Mouse (Mus musculus): ENCODE measurements around the gene Tbc1d8. TPM values are rescaled to one million over a fixed set of nuclear protein-coding genes. Genes with fewer than 3 reads are reported as not detected.

Gene Tbc1d8
- polyA plus RNA-seq (2012): 0.93 and 1.1 TPM in 2 replicates

DNA sequence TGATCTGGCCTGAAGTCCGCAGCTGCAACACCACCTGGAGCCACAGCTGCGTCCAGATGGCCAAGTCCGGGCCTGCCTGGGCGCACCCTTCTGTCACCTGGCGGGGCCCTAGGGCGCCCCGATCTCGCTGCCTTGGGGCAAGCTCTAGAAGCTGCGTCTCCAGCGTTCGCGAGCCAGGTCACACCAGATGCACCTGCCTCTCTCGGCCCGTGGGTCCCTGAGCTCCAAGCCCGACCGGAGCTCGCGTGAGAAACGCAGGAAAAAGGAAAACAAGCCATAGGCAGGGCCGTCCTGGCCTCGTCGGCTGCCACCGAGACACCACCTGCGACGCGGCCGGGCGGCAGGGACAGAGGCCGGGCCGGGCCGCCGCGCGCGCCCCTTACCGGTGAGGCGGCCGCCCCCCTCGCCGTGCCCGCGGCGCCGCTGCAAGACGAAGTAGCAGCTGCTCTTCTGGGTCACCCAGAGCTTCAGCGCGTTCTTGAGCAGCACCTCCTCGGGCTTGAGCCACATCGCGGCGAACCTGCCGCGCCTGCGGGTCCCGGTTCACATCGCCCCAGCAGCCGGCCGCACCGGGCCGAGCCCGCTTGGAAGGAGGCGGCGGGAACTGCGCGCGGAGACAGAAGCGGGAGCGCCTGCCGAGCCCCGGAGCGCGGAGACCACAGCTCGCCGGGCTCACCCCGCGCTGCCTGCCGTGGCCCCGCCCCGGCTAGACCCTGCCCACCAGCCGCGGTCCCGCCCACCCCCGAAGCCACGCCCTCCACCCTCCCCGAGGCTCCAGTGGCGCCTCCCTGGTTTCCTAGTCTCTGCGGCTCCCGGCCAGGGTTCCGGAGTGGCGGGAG lies at the start of gene Tbc1d8:
Gene Tbc1d8, minus strand, starts transcription at position 699 of the 839 bp plus-strand sequence.
- no peak for TF ChIP-seq GATA1 (IDR thresholded peaks at IDR 0.05; ENCODE audit: low read length)

DNA sequence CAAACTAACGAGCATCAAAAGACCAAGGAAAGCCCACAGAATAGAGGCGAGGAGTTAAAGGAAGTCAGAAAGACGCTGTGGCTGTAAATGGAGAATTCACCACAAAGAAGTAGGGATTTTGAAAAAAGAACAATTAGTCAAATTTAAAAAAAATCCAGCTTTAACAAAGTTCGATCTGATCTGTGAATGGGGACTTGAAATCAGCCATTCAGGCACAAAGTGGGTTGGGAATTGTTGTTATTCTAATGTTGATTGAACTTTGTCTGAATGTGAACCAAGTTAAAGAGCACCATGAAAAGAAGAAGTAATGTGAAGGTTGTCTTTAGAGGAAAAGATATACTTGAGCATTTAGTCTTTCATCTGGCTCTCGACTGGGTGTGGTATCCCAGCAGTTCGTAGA lies 49.8 kb upstream of the Tbc1d8 start:
- no peak for TF ChIP-seq GATA1 (IDR thresholded peaks at IDR 0.05; ENCODE audit: low read length)

DNA sequence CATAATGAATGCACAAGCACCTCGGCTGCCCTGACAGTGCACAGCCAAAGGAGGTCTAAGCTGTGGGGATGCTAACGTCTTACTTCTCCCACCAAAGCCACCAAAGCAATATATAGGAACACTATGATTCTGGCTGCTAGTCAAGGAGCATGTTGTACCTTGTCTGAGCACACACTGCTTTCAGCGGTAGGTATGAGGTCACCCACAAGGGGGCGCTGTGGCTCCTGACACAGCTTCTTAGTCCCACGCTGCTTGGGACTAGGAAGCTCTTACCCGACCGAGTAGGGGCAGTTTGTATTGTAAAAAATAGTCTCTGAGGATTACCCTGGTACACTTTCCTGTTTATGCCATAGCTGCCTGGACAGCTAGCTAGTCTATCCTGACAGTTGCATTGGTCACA lies 48.9 kb upstream of the Tbc1d8 start:
- no peak for TF ChIP-seq GATA1 (IDR thresholded peaks at IDR 0.05; ENCODE audit: low read length)

DNA sequence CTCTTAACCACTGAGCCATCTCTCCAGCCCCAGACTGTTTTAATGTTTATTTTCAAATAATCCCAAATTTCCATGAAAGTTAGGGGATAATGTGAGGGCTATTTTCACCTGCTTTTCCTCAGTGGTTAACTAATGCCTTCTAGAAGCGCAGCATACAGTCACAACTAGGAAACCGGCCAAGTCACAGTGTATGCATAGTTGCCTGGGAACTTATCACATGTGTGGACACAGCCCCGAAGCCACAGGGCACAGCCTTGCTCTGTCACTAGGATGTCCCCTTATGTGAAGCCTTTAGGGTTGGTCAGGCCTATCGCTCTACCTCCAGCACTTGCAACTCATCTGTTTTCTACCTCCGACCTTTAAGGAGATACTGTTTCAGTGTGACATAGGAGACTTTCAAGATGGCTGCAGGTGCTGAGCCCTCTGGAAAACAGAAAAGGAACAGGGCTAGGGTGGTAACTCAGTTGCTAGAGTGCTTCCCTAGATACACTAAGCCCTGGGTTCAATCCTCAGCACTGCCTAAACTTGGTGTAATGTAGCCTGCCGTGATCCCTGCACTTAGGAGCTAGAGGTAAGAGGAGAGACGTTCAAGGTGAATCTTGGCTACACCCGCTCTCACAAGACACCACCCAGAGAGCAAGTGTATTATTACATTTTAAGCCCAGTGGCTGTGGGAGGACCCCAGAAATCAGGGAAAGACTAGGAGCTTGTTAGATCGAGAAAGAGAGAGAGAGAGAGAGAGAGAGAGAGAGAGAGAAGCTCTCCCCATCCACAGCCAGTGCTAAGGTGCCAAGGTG lies 48.0 kb upstream of the Tbc1d8 start:
- no peak for TF ChIP-seq GATA1 (IDR thresholded peaks at IDR 0.05; ENCODE audit: low read length)

DNA sequence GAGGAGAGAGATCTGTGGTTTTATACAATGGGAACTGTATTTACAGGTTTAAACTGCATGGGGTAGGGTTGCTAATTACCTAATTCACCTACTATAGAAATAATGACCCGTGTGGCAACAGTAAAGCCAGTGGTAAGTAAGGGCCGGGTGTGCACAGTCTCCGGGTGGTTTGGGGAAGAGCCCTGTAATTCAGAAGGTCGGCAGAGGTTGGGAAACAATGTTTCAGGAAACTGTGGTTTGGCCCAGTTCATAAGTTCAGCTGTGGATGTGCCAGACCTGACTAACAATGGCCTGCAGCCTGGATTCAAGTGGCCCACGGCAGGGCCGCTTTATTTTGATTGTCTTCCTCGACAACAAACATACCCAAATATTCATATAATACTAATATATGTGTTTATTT lies 47.2 kb upstream of the Tbc1d8 start:
- no peak for TF ChIP-seq GATA1 (IDR thresholded peaks at IDR 0.05; ENCODE audit: low read length)

DNA sequence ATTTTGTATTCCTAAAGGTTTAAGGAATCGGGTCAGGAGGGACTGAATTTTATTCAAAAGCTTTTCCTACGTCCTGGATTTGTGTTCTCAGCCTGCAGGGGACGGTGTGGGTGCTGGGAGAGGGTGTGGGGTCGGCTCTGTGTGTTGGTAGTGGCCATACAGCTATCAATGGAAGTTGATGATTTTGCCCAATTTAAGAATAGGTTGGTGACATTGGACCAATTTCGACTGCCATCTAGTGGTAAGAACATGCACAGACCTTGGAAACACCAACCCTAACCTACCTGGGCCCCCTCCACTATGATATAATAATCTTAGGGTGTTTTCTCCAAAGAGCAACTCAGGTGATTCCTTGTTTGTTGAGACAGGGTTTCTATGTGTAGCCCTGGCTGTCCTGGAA lies 44.0 kb upstream of the Tbc1d8 start:
- no peak for TF ChIP-seq GATA1 (IDR thresholded peaks at IDR 0.05; ENCODE audit: low read length)

DNA sequence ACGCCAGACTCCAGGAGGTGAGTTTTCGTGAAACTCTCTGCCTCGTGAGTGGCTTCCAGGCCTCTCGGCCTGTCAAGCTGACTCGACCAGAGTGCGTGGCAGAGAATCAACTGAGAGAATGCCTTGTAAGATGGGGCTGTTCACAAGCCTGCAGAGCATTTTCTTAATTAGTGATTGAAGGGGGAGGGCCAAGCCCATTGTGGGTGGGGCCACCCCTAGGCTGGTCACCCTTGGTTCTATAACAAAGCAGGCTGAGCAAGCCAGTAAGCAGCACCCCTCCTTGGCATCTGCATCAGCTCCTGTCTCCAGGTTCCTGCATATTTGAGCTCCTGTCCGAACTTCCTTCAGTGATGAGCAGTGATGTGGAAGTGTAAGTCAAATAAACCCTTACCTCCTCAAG lies 42.8 kb upstream of the Tbc1d8 start:
- no peak for TF ChIP-seq GATA1 (IDR thresholded peaks at IDR 0.05; ENCODE audit: low read length)

DNA sequence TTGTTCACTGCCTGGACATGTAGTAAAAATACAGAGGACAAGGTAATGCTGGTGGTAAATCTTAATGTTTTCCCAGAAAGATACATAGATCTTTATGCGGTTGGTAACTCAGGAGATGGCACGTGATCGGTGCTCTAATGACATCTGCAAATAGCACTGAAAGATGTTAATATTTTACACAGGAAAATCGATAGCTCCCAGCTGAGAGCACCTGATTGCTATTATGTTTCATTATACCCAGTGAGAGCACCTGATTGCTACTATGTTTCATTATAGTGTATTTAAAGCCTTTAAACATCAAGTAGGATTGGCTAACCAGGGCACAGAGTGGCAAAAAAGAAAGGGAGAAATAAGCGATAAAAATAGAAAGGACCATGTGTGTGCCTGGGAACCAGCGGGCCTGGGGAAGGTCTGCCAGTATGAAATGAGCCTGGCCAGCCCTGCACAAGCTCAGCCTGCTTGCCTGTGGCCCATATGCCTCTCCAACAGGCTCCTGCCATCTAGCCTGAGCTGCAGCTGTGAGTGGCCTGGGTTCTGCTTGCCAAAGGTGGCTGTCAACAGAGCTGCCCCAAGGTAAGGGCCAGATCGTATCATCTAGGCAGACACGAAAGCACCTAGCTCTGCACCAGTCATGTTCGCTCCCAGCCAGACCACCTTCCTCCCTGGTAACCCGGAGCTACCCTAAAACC lies 36.9 kb upstream of the Tbc1d8 start:
- TF ChIP-seq GATA1 (IDR thresholded peaks at IDR 0.05; ENCODE audit: low read length): no peak

DNA sequence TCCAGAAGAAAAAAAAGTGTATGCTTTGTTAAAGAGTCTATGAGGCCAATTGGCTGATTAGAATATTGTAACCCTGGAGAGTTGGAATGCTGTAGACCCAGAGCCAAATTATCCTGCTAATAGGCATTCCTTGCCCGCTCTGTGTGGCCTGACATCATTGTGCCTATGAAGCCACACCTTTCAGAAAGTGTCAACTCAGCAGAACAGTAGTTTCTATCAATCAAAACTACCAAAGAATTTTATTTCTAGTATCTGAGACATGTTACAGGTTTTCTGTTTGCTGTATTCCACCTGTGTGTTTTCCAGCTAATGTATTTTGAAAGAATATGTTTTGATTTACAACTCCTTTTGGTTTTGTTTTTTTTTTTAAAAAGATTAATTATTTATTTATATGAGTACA lies 33.6 kb upstream of the Tbc1d8 start:
- no peak for TF ChIP-seq GATA1 (IDR thresholded peaks at IDR 0.05; ENCODE audit: low read length)

DNA sequence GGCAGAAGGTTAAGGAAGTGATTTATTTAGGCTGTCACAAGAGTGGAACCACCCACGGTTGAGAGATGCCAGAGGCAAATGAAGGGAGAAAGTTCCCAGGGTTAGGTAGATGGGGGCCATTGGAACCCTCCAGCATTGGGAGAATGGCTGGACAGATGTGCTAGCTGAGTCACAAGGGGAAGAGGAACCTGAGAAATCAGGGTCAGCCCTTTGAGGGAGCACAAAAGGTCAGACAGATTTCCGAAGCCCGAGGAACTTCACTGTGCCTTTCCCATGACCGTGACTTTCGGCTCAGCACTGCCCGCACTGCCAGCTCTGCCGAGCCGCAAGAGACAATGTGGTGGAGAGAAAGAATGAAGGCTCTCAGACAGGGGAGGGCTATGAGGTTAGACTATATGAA lies 33.2 kb upstream of the Tbc1d8 start:
- no peak for TF ChIP-seq GATA1 (IDR thresholded peaks at IDR 0.05; ENCODE audit: low read length)

DNA sequence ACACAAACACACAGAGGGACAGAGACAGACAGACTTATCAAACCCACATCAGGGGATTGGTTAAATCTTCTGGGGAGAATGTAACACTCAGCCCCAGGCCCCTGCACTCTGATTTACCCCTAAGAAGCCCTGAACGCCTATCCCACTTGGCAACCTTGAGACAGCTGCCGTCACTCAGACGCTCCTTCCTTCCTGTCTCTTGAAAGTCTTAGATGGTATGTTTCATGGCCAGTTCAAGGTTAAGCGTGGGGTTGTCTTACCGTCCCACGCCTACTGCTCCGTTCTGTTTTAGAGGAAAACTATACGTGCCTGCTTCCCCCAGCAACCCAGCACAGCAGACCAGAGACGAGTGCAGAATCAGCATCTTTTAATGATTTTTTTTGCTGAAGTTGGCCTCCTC lies 27.0 kb upstream of the Tbc1d8 start:
- no peak for TF ChIP-seq GATA1 (IDR thresholded peaks at IDR 0.05; ENCODE audit: low read length)

DNA sequence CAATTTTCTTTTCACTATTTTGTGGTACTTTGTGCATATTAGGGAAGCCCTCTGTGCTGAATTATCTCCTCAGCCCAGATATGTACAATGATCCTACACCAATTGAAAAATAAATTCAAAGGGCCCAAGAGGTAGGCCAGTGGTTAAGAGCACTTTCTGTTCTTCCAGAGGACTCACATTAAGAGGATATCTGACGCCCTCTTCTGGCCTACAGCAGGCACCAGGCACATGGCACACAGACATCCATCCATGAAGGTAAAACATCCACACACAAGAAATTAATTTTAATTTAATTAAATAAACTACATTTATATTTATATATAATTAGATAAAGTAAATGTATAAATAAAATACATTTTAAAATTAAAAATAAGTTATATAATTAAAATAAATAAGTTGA lies 25.7 kb upstream of the Tbc1d8 start:
- TF ChIP-seq GATA1 (IDR thresholded peaks at IDR 0.05; ENCODE audit: low read length): no peak

DNA sequence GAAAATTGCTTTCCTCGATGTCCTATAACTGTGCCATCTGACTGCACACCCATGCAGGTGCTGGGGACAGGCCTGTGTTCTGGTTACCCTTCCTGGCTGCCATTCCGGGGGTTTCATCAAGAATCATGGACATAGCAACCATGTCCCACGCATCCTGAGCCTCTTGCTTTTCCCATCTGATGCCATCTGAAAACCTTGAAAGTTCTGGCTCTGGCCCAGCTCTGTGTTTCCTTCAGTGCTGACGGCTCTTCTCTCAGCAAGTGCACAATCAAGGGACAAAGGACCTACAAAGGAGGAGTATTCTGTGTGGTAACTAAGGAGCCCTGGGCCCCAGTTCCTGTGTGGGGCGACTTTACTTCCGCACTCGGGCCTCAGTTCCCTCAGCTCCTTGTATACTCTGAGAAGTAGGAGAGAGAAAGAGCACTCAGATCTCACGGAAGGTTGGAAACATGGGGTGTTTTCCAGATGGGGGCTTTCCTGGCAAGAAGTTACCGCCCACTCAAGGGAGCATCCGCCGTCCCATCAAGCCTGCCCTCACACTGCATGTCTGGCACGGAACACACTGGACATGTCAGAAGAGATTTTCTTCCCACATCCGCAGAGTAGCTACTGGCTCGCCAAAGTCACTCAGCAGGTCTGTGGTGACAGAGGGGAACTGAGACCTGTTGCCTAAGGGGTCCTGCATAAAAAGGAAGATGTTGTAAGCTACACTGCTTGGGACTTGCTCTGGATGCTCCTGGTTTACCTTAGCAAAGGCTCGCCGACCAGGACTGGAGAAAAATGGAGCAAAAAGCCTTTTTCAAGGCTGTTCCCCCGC lies 24.5 kb upstream of the Tbc1d8 start:
- no peak for TF ChIP-seq GATA1 (IDR thresholded peaks at IDR 0.05; ENCODE audit: low read length)

DNA sequence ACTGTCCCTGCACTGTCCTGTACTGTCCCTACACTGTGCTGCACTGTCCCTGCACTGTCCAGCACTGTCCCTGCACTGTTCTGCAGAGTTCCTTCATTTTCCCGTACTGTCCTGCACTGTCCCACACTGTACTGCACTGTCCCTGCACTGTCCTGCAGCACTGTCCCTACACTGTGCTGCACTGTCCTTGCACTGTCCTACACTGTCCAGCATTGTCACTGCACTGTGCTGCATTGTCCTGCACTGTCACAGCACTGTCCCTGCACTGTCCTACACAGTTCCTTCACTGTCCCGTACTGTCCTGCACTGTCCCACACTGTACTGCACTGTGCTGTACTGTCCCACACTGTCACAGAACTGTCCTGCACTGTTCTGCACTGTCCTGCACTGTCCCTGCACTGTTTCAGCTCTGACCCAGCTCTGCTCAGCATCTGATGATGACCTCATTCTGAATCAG lies 21.0 kb upstream of the Tbc1d8 start:
- TF ChIP-seq GATA1 (IDR thresholded peaks at IDR 0.05; ENCODE audit: low read length): no peak

DNA sequence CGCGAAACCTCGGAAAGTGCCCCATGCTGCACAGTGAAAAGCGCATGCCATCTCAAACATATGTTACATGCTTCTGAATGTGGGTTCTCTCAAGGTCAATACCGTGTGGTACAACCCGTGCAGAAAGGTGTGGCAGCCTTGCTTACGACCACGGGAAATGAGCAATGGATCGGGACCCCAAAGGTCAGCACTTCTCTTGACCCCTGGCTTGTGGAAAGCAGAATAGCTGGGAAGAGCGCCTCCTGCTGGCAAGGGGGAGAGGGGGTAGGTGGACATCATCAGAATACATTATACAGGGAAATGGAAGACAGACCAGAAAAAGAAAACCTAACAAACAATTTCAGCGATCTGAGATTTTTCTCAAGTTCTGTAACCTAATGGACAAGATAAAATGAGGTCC lies 19.2 kb upstream of the Tbc1d8 start:
- no peak for TF ChIP-seq GATA1 (IDR thresholded peaks at IDR 0.05; ENCODE audit: low read length)

Measured in G1E-ER4 (cell line).